Mouse (Mus musculus) hindbrain, embryonic 10.5 days (tissue): ENCODE data around the gene Gprasp1. TPM values are rescaled to one million over a fixed set of nuclear protein-coding genes. Genes with fewer than 3 reads are reported as not detected.
"Not testable (repeated sequence)": the region's sequence is repeated elsewhere in the genome, so short reads cannot be mapped to it uniquely, and the experiment has no call there.

Experiments used
- DNase-seq: peaks from one replicate; pipeline ENCODE4 v3.0.0-alpha.2; 2017; ENCODE audit warnings: low spot score
- H3K27ac ChIP-seq: fragments of 300-500 bp; sonication (generic); 2 replicates; pipeline ENCODE4 v1.5.1; 2016; ENCODE audit warnings: mild to moderate bottlenecking, moderate library complexity
- H3K27me3 ChIP-seq: fragments of 300-500 bp; sonication (generic); 2 replicates; pipeline ENCODE4 v1.6.1; 2016; ENCODE audit warnings: mild to moderate bottlenecking; ENCODE audit not compliant: poor library complexity, insufficient read depth, severe bottlenecking
- H3K36me3 ChIP-seq: fragments of 300-500 bp; sonication (generic); 2 replicates; pipeline ENCODE4 v1.6.1; 2016; ENCODE audit warnings: mild to moderate bottlenecking, moderate library complexity
- H3K4me1 ChIP-seq: fragments of 300-500 bp; sonication (generic); replicated peaks from 2 replicates; pipeline ENCODE4 v1.6.1; 2016; ENCODE audit warnings: mild to moderate bottlenecking
- H3K4me3 ChIP-seq: fragments of 300-500 bp; sonication (generic); 2 replicates; pipeline ENCODE4 v1.5.1; 2016; ENCODE audit warnings: mild to moderate bottlenecking, moderate library complexity
- H3K9me3 ChIP-seq: fragments of 300-500 bp; sonication (generic); 2 replicates; pipeline ENCODE4 v1.6.1; 2016; ENCODE audit warnings: mild to moderate bottlenecking, moderate library complexity
- WGBS: fragments of 180-500 bp; shearing (Covaris S2); methylation state at CpG from one replicate; pipeline ENCODE4 v1.1.7; 2016; 5-methylcytosine and 5-hydroxymethylcytosine counted together
- polyA plus RNA-seq: library from polyadenylated mRNA; unstranded; fragments of >200 nt; fragmentation: Nextera tagmentation; extraction: Ambion mirVana; gene quantifications from 2 replicates; pipeline ENCODE4 v1.2.1, GENCODE M21; 2016

Gprasp1 gene
- 46.1 and 48.6 TPM in 2 replicates for polyA plus RNA-seq

DNA sequence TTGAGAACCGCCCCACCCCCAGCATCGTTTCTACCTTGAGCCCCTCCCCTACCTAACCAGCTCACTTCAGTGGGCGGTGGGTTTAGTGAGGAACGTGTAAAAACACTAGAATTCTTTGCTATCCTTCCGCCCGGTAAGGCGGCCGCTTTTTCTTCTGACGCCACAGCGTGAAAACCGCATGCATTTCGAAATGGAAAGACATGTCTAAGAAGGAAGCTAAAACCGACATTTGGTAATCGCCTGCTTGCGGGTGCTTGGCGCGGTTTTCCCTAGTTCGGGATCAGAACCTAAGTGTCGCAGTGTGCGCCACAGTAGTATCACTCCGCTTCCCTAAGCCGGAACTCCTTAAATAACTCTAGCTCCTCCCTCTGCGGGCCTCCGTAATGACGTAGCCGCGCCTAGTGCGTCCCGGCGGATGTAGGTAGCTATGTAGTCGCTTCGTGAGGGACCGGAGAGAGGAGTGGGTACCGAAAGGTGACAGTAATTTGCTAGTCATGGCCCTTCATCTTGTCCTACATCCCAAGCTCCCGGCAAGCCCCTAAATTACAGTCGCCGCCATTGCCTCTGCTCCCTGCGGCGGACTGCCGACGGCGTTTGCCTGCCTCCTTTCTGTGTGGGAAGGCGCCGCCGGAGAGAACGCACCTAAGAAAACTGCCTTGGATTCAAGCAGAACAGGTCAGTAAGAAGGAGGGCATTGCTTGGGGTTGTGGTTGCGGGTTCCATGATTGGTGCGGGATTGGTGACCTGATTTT, at the start of gene Gprasp1, which contains the start of gene Armcx5:
TSS of gene Gprasp1 (plus strand) at position 430 of the 752 bp plus-strand sequence.
TSS of gene Armcx5 (plus strand) at position 430 of the 752 bp plus-strand sequence.
- peak; percentile 83 for DNase-seq
- H3K4me3 ChIP-seq: peak within 1 kb of the TSS; percentile 66
- 20% methylated on average over 48 of the region's 48 CpGs for WGBS
- H3K4me1 ChIP-seq: peaks cover 6% of the 10 kb centered on the region; the same call in 1 of the 2 replicates
- H3K9me3 ChIP-seq: no peaks in the 10 kb centered on the region
- peaks cover 20% of the 10 kb centered on the region for H3K36me3 ChIP-seq
- peaks cover 5% of the 10 kb centered on the region; the same call in 1 of the 2 replicates for H3K27me3 ChIP-seq
- H3K27ac ChIP-seq: peak within 1 kb of the TSS; percentile 86

DNA sequence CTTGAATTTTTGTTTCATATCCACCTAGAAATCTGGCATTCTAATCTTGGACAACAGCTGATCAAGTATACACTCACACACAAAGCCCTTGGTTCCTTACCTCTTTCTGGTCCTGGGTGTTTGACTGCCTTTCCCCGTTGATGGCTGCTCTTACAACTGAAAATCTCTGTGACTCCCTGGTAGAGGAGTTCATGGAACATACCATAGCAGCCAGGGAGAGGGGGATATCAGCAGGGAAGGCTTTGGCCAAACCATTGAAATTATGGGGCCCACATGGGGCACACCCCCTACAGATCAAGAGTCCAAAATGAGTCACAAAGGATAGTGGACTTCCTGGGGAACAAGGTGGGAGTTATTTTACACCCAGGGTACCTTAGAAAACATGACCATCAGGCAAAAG, 48.9 kb upstream of the Gprasp1 start, which contains the start of gene Tcp11x2:
TSS of gene Tcp11x2 (minus strand) at position 158 of the 400 bp plus-strand sequence.
- DNase-seq: no peak
- WGBS: 70% methylated on average over 1 of the region's 1 CpGs
- no peak within 1 kb of the TSS for H3K4me3 ChIP-seq
- no peak within 1 kb of the TSS for H3K27ac ChIP-seq
- no peaks in the 10 kb centered on the region for H3K36me3 ChIP-seq
- H3K27me3 ChIP-seq: peaks cover 30% of the 10 kb centered on the region
- H3K9me3 ChIP-seq: no peaks in the 10 kb centered on the region
- H3K4me1 ChIP-seq: no peaks in the 10 kb centered on the region

- Histone ChIP-seq H3K27me3 (peaks cover 4% of the 10 kb centered on the region; the same call in 1 of the 2 replicates), H3K9me3 (no peaks in the 10 kb centered on the region), H3K4me1 (no peaks in the 10 kb centered on the region), H3K4me3 (no peak overlapping the region), H3K27ac (no peak overlapping the region), H3K36me3 (no peaks in the 10 kb centered on the region)
- 92% methylated on average over 1 of the region's 1 CpGs for WGBS
- no peak for DNase-seq
Measured at GRCm38 (mm10) chrX:135703111-135703510, 39.4 kb upstream of the Gprasp1 start.

GRCm38 (mm10) chrX:135704349-135704748, 38.2 kb upstream of the Gprasp1 start:
- no peak for DNase-seq
- H3K9me3 ChIP-seq: no peaks in the 10 kb centered on the region
- H3K27ac ChIP-seq: no peak overlapping the region
- H3K4me3 ChIP-seq: no peak overlapping the region
- WGBS: 60% methylated on average over 2 of the region's 2 CpGs
- H3K4me1 ChIP-seq: no peaks in the 10 kb centered on the region
- peaks cover 4% of the 10 kb centered on the region; the same call in 1 of the 2 replicates for H3K27me3 ChIP-seq
- H3K36me3 ChIP-seq: no peaks in the 10 kb centered on the region

DNA sequence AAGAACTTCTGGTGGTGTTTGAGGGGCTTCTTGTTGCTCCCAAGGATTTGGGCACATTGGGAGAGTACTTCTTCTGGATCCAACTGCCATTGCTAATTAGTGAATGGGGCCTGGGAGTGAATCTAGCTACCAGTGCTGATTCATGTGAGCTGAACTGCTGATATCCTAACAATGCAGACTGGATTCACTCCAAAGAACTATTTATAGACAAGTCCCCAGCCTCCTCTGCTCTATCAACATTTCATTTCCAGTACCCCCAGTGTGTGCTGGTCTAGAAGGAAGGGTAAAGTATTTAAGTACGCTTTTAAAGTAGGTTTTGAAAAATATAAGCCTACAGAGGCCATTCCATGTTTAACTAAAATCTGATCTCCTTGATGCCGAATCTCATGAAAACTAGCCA, 29.7 kb upstream of the Gprasp1 start:
- no peaks in the 10 kb centered on the region for H3K4me1 ChIP-seq
- no peak for DNase-seq
- H3K4me3 ChIP-seq: no peak overlapping the region
- H3K9me3 ChIP-seq: no peaks in the 10 kb centered on the region
- H3K27me3 ChIP-seq: peaks cover 11% of the 10 kb centered on the region; the same call in 1 of the 2 replicates
- 86% methylated on average over 2 of the region's 2 CpGs for WGBS
- no peak overlapping the region for H3K27ac ChIP-seq
- H3K36me3 ChIP-seq: no peaks in the 10 kb centered on the region

DNA sequence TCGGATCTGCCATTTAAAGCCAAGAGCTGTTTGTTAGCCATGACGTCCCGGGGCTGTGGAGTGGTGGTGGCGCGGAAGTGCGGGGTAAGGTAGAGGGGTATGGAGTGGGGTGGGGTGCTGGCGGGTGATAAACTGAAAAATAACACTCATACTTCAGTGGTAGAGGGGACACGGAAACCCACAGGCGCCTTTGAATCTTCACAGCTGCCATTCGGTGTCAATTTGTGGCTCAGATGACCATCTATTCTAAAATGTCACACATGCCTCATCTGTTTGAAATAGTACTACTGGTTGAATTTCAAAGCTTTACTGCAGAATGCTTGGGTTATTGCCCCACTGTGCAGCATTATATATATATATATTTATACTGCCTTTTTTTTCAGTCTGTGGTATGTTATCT, 17.4 kb upstream of the Gprasp1 start, which contains the start of gene Tmsb15a:
TSS of gene Tmsb15a (minus strand) at position 101 of the 400 bp plus-strand sequence.
- H3K27me3 ChIP-seq: peaks cover 31% of the 10 kb centered on the region
- 83% methylated on average over 10 of the region's 10 CpGs for WGBS
- no peak within 1 kb of the TSS for H3K27ac ChIP-seq
- H3K36me3 ChIP-seq: no peaks in the 10 kb centered on the region
- no peaks in the 10 kb centered on the region for H3K9me3 ChIP-seq
- no peaks in the 10 kb centered on the region for H3K4me1 ChIP-seq
- H3K4me3 ChIP-seq: no peak within 1 kb of the TSS
- DNase-seq: no peak

DNA sequence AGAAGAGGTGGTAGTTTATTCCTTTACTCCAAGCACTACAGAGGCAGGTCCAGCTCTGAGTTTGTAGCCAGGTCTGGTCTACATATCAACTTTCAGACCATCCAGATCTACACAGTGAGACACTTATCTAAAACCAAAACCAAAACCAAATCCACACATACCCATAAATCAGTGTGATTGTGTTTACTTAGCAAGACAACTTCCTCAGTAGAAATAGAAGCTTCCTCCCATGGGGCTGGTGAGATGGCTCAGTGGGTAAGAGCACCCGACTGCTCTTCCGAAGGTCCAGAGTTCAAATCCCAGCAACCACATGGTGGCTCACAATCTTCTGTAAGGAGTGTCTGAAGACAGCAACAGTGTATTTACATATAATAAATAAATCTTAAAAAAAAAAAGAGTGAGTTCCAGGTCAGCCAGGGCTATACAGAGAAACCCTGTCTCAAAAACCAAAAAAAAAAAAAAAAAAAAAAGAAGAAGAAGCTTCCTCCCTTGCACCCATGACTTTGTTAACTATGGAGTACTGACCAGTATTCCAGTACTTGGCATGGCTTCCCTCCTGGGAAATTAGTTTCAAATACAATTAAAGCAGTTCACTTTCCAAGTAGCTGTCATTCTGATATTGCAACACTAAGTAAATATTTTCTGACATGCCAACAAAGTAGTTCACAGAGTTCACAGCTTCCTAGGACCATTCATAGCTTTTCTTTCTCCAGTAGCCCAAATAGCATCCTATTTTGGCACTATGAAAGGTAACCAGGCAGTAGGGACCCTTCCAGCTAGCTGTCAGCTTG, 3.6 kb upstream of the Gprasp1 start:
- H3K9me3 ChIP-seq: no peaks in the 10 kb centered on the region
- H3K4me1 ChIP-seq: peaks cover 6% of the 10 kb centered on the region; the same call in 1 of the 2 replicates
- H3K27me3 ChIP-seq: peaks cover 5% of the 10 kb centered on the region; the same call in 1 of the 2 replicates
- H3K27ac ChIP-seq: no peak overlapping the region
- WGBS: 93% methylated on average over 2 of the region's 2 CpGs
- no peak overlapping the region for H3K4me3 ChIP-seq
- no peak for DNase-seq
- H3K36me3 ChIP-seq: no peaks in the 10 kb centered on the region

GRCm38 (mm10) chrX:135743056-135743355, 473 bp downstream of the Gprasp1 start:
- Histone ChIP-seq H3K27me3 (peaks cover 5% of the 10 kb centered on the region; the same call in 1 of the 2 replicates), H3K9me3 (no peaks in the 10 kb centered on the region), H3K4me1 (peaks cover 6% of the 10 kb centered on the region; the same call in 1 of the 2 replicates), H3K27ac (peak overlapping the region; percentile 86), H3K4me3 (peak overlapping the region; percentile 66), H3K36me3 (peaks cover 20% of the 10 kb centered on the region)
- whole genome bisulfite sequencing: 19% methylated on average over 7 of the region's 7 CpGs
- no peak for DNase-seq

DNA sequence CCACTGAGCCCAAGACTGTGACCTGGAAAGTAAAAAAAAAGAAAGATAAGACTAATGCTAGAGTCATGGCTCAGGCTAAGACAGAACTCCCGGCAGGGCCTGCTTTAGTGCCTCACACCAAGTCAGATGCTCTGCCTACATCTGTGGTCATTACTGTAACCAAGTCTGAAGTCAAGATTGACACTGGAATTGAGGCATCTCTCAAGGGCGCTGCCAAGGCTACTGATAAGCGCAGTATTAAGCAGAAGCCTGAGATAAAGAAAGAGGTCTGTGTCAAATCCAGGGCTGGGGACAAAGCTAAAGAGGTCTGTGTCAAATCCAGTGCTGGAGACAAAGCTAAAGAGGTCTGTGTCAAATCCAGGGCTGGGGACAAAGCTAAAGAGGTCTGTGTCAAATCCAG, 2.8 kb downstream of the Gprasp1 start:
- peaks cover 26% of the 10 kb centered on the region for H3K36me3 ChIP-seq
- 87% methylated on average over 3 of the region's 3 CpGs for WGBS
- not testable (repeated sequence) for DNase-seq, H3K27ac ChIP-seq, H3K27me3 ChIP-seq, H3K9me3 ChIP-seq, H3K4me3 ChIP-seq, H3K4me1 ChIP-seq

- Histone ChIP-seq H3K9me3 (no peaks in the 10 kb centered on the region), H3K36me3 (peaks cover 17% of the 10 kb centered on the region; the same call in 1 of the 2 replicates), H3K4me1 (no peaks in the 10 kb centered on the region), H3K27me3 (no peaks in the 10 kb centered on the region), H3K27ac (no peak overlapping the region), H3K4me3 (no peak overlapping the region)
- 5% methylated on average over 2 of the region's 2 CpGs for WGBS
- DNase-seq: peak; percentile 70
Measured at GRCm38 (mm10) chrX:135752832-135753231, 10.3 kb downstream of the Gprasp1 start.

DNA sequence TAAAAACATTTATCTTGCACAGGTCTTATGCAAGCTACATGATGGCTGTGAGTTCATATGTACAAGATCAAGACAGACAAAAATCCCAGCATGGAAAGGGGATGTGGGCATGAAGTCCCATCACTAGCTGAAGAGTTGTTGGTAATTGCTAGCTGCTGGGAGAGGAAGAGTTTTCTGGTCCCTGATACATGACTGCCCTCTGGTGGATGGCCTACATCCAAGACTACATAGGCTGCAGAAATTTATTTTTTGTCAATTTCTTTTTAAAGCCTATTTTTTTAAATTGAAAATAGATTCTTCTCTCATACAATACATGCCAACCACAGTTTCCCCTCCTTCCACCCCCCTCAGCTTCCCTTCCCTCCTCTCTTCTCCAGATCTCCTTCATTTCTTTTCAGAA, 19.2 kb downstream of the Gprasp1 start:
- peaks cover 8% of the 10 kb centered on the region for H3K36me3 ChIP-seq
- DNase-seq: no peak
- no peak overlapping the region for H3K27ac ChIP-seq
- H3K9me3 ChIP-seq: no peaks in the 10 kb centered on the region
- no peaks in the 10 kb centered on the region for H3K4me1 ChIP-seq
- H3K4me3 ChIP-seq: no peak overlapping the region
- no peaks in the 10 kb centered on the region for H3K27me3 ChIP-seq

GRCm38 (mm10) chrX:135768043-135768548, 25.6 kb downstream of the Gprasp1 start:
- Histone ChIP-seq H3K4me3 (no peak overlapping the region), H3K4me1 (no peaks in the 10 kb centered on the region), H3K9me3 (no peaks in the 10 kb centered on the region), H3K27ac (no peak overlapping the region), H3K27me3 (peaks cover 5% of the 10 kb centered on the region; the same call in 1 of the 2 replicates), H3K36me3 (no peaks in the 10 kb centered on the region; the same call in 1 of the 2 replicates)
- 84% methylated on average over 3 of the region's 3 CpGs for WGBS
- no peak for DNase-seq
